Mouse (Mus musculus): Measurements from ENCODE around the gene Gm13279.

- TF ChIP-seq POLR2A (IDR thresholded peaks at IDR 0.05; ENCODE audit: insufficient read depth, low read depth, low read length) = no peak
- no peak for TF ChIP-seq CTCF (IDR thresholded peaks at IDR 0.05; ENCODE audit: insufficient read depth, low read depth, low read length)
These were observed 41.6 kb downstream of the Gm13279 start for GRCm38 (mm10) chr4:88838828-88839227.
